Mouse (Mus musculus) T-helper 1 cell (primary cell): ENCODE measurements at regions not wholly inside any gene's neighbourhood (a gene's known extent, or its start where the extent isn't known, plus 50 kb on each side); places are given as distances from the start of the nearest gene placed in this dataset.
"Not testable (repeated sequence)": the region's sequence is repeated elsewhere in the genome, so short reads cannot be mapped to it uniquely, and the experiment has no call there.

Experiments
- in situ Hi-C: fragments of 300-600 bp; cut with MboI, MseI; formaldehyde crosslinking; loops from one replicate; pipeline ENCODE4 v1.15.1; 2025; ENCODE audit warnings: high pct_unique_total_duplicates

DNA sequence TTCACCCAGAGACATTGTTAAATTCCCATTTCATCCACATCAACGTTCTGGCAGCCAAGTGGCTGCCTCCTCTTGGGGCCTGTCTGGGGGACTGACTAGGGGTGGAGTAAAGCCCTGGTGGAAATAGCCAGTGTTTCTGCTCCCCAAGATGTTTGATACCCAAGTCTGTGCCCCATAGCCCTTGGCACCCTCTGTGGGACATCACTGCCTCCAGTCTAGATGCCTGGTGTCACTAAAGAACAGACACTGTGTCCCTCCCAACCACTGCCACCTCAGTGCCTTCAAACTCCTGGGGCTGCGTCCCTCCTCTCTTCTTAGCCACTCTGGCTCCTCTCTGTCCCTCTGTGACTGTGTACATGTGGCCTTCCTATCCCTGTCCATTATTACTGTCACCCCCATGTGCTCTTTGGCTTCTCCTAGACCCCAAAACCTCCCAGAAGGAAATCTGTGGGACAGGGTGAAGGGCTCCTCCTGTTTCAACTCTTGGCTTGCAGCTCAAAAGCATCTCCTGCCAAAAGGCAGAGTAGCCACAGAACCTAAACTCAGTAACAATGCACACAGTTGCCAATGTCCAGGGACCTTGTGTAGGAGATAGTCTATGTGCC lies 224.8 kb upstream of the Irx4 start:
- in situ Hi-C loops, result no loop called here

DNA sequence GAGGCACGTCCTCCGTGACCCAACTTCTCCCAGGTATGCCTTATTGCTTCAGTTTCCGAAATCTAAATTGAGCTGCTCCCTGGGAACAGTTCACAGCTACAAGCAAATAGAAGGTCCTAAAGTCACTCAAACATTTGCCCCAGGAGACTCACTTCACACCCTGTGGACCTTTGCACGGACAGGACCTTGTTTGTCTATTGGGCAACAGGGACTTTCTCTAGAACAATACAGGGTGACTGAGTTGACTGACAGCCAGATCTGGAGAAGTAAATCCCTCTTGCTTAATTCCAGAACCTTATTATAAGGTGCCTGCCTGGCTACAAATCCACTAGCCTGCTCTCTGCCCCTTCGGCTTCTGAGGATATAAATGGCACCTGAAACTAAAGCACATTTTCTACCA lies 220.5 kb upstream of the Irx4 start:
- in situ Hi-C loops, result no loop called here

DNA sequence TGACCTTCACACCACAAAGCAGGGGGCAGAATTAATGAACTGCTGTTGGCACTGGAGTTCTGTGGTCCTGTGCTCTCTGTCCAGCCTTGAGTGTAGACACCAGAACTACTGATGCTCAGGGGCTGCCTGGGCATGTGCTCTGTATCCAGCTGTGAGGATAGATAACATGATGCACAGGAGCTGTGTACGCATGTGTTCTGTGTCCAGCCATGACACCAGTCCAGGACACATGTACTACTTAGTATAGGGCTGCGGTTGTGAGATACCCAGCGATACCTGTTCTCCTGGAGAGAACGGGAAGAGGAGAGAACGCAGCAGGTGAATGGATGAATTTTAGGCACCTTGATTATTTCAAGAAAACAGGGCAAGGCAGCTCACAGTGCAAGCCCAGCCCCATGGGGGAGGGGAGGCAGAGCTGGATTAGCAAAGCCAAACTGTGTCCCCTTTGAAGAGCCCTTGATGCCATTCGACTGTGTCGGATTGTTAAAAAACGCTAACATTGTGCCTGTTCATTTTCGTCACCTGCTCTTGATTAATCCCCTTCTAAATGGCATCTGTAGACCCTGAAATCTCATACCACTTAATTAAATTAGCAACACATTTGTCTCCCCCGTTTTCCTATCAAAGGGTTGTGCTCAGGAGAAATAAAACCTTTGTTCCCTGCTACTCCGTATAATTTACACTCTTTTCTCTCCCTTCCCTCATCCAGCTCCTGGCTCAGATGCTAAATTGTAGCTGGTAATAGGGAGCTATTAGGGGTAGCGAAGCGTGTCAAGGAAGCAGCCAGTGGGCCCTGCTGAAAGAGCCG lies 218.8 kb upstream of the Irx4 start:
- in situ Hi-C loops, result no loop called here

DNA sequence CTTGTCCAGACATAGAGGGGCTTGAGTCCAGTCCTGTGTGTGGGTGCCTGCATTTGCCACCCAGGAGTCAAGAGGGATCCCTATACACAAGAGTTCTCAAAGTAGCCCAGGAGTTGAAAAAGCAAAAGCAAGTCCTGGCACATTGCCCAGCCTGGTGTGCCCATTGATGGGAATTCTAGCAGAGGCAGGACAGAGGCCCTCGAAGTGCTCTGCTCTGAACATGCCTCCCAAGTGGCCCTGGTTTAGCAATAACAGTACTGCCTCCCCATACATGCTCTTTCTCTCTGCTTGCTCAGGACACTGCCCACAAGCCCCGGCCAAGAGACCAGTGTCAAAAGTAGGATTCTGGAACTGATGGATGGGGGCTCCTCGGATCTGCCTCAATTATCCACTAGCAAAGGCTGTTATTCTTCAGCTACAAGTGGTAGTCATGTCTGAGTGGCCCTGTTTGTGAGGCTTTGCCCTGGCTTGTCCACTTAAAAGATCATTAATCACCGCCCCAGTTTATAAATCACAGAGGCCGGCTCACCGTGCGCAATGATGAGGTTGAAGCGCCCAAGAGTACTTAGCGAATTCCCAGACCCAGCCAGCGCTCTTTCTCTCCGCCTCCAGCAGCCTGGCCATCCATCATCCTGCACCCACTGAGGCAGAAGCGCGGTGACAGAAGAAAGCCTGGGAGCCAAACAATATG lies 190.3 kb upstream of the Irx4 start:
- in situ Hi-C loops, result no loop called here

DNA sequence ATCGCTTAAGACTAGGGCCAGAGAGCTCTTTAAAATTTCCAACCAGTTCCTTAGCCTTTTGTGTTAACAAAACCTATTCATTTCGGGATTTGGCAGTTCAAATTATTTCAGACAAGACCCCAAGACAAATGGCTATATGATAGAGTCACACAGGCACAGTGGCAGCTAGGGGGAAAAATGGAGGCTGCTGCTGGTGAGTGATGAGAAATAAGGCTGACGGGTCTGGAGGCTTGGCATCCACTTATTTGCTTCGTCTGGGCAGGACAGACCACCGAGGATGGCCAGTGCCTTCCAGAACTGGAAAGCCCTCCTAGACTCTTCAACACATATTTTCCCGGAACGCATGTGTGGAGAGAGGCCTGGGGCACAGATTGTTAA lies 189.8 kb upstream of the Irx4 start:
- in situ Hi-C loops, result no loop called here

DNA sequence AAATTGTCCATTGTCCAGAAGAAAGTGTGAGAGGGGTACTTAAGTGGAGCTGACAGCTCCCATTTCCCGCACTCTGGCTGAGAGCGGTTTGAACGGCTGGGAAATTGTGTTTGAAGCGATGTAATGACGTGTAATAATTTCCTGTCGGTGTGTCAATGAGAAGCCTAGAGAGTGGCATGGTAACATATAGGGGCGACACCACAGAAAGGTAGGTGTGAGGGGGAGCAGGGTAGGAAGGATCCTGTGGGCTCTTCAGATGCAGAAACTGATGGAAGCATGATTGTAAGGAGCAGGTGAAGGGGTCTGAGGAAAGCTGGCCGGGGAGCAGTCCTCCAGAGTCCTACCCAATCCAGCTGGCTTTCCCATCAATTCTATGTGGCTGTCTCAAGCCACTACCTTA lies 189.2 kb upstream of the Irx4 start:
- in situ Hi-C loops, result no loop called here

DNA sequence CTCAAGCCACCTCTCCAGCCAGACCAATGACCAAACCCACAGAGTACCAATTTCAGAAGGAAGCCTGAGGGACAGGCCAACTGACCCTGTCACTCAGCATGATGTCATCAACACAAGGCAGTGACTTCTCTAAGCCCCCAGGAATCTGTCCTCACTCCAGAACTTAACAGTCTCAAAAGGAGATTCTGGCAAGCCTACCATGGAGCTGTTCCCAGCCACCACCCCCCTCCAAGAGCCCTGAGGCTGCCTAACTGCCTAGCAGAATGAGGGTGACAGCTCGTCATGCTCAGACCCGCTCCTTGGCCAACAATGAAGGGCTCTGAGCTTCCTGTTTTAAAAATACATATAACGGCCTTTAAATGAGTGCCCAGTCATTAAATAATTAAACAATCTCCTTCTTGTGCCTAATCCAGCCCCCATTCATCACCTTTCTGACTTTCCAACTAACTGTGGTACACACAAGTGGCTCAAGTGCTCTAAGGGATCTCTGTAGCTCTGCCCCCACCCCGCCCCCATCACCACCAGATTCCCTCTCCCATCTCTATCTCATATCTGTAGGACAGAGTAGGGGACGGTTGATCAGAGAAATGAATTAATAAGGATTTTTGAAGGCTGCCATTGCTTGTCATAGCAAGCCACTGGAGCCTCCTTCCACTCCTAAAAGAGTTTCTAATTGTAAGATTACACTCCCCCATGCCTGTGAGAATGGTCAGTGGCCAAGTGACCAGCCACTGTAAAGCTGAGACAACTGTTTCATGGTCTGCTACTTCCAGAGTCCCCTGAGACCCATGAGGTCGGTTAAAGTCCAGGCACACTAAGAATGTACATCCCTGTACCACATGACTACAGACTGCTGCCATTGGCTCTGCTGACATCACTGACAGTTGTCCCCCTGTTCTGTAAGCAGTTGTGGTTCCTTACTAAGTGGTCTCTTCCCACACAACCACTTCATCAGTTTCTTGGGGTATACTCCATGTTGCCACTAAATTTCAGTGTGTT lies 188.1 kb upstream of the Irx4 start:
- in situ Hi-C loops, result no loop called here

DNA sequence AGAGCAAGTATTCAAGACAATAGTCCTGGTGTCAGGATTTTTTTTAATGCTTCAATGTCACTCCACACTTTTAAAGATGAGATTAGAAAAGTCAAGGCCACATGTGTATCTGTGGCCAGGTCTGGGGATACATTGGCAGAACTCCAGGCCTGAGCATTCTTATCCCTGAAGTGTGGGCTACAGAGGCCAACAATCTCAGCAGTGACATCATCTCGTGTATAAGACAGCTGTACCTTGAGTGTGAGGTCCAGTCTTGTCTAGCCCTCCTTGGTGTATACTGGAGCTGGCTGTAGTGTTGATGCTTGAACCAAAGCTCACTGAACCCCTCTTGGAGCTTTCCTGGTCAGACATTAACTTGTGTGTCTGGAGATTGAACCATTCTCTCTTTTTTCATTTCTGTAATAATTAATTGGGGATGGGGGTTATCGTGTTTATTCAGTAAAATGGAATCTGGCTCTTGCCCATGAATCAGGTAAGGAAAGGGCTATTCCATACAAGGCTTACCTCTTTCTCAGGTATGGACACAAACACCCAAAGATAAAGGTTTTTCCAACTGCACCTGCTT lies 182.3 kb upstream of the Irx4 start:
- in situ Hi-C loops, result no loop called here

DNA sequence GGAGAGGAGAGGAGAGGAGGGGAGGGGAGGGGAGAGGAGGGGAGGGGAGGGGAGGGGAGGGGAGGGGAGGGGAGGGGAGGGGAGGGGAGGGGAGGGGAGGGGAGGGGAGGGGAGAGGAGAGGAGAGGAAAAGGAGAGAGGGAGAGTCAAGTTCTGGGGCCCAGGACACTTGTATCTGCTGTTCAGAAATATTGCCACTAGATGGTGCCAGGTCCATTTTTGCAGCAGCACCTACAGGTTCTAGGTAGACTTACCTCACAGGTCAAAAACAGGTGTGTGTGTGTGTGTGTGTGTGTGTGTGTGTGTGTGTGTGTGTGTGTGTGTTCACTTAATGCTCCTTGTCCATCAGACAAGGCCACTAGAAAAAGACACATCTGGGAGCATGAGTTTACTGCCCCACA lies 172.5 kb upstream of the Irx4 start:
- in situ Hi-C loops, result not testable (repeated sequence)

DNA sequence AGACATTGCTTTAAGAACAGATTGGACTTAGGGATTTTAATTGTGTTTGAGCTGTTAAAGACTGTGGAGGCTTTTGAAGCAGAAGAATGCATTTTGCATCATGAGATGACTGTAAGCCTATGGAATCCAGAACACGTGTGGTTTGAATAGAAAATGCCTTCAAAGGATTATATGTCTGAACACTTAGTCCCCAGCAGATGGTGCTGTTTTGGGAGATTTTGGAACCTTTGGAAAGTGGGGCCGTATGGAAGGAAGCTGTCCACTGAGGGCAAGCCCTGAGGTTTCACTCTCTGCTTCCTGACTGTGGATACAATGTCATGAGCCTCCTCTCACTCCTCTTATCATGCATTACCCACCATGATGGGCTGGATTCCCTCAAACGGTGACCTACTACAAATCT lies 168.4 kb upstream of the Irx4 start:
- in situ Hi-C loops, result no loop called here

DNA sequence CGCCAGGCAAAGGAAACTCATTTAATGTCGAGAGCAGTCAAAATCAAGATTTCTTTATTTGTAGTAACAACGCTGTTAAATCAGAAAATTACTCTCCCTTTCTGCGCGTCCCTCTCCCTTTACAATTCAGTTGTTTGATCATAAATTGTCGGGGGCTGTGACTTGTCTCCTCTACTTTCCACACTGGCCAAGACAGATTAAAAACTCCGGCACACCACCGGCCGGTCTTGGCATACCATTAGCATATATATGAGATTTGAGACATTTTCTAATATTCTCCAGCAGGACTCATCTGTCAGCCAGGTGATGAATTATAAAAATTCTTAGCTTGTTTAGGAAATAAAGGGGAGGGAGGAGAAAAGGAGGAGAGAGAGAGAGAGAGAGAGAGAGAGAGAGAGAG lies 162.8 kb upstream of the Irx4 start:
- in situ Hi-C loops, result no loop called here

DNA sequence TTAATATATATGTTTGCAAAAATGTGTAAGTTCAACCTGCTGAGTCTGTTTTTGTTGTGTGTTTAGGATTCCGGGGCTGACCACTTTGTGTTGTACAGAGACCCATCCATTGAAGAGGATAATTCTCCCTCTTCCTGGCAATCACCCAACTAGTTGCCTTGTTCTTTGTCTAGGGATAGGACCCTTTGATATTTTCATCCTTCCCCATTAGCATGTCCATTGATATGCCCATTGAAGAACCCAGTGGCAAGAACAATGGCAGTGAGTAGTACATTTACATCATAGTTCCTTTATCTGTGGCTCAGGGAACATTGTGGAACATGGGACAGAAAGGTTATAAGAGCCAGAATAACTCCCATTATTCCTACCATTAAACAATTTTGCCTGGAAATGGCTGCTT lies 160.9 kb upstream of the Irx4 start:
- in situ Hi-C loops, result no loop called here

DNA sequence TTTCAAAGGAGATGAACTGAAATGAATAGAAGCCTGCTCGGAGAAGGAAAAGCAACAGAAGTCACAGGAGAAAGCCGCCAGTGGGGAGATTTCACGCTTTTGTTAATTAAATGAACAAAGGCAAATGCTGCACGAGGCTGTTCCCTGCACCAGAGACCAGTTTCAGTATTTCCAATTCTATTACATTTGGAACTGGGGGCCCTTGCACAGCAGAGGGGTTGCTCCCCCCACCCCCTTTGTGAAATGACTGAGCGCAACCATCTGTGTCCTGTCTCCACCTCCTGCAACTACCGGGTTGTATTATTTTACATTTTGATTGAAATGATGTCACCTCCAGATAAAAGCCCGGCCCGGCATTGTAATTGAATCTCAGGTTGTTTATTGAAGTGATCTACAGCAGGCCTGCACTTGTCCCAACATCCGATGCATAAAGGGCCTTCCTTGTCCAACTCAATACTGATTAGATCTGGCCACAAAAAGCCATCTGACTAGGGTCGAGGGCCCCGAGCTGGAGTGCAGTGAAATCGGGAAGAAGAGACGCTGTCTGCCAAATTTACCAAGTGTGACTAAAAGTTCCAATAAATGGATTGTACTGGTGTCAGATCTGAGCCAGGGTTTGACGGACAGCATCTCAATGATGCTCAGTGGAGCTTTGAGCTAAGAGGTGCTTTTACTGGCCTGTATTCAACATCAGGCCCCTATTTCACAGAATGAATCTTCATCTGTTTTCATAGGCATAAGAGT lies 152.9 kb upstream of the Irx4 start:
- in situ Hi-C loops, result no loop called here

DNA sequence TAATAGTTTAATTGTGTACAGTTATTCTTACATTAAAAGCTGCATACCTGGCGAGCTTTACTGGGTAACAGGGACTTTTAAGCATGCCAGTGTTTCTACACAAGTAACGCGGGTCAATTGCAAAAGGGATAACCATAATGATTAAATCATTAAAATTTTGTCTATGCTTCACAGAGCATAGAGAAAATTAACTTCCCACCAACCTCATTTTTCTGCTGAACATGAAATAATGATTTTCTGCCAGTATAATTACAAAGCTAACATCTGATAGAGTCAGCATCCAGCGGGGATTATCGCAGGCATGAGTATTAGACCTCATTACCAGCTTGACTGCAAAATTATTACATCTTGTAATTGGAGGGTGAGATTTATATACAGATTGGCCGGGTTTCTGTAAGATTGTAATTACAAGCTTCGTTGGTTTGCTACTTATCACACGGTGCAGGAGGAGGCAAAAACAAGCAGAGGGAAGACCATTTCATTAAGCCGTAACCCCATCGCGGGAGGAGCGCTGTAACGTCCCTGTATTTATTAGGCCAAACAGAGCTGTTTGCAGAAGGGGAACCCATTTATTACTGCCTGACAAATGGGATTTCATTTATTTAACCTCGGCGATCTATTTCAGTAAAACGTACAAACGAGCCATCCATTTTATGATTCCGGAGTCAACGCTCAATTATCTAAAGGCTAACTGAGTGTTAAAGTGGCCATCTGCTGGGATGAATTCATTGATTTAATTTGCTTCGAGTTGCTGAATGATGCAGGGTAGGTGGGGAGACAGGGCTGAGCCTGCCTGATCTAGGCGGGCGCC lies 143.3 kb upstream of the Irx4 start:
- in situ Hi-C loops, result no loop called here

DNA sequence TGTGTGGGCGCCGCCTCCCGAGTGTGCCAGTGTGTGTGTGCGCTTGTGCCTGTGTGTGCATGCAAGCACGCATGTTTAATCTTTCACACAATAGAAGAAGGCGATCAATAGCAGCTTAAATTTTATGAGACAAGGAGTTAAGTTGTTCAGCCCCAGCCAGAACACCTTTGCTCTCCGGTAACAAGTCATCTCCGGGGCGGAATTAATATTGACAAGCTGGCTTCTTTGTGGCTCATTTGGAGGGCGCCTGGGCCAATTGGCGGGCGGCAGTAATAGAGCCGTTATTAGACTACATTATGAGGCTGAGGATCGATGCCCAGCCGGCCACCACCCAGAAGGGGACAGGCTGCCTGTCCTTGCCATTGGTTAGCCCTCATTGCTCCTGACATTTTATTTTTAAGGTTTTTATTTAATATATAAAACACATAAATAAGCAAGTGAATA lies 142.6 kb upstream of the Irx4 start:
- in situ Hi-C loops, result no loop called here

DNA sequence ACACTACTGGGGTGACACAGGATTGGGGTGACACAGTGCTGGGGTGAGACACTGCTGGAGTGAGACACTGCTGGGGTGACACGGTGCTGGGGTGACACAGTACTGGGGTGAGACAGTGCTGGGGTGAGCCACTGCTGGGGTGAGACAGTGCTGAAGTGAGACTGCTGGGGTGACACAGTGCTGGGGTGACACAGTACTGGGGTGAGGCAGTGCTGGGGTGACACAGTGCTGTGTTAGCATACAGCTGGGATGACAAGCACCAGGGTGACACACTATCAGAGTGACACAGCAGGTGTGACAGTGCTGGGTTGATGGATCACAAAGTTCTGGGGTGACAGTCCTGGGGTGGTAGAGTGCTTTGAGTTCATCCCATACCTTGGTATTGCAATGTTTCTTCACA lies 137.3 kb upstream of the Irx4 start:
- in situ Hi-C loops, result no loop called here

DNA sequence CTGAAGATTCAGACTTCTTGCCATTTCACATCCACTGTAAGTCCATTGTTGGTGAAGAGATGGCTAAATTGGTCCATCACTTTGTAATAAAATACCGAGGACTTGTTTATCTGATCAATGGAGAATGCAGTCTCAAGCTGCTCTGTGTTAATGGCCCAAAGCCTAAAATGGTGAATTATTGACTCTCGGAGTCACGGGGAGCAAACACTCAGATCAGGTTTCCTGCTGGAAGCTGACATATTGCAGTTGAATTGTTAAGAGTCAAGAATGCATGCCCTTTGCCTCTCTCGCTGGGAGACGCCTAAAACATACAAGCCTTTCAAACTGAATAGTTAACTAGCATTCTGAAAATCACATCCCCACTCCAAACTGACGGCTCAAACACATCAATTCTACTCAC lies 129.0 kb upstream of the Irx4 start:
- in situ Hi-C loops, result no loop called here

DNA sequence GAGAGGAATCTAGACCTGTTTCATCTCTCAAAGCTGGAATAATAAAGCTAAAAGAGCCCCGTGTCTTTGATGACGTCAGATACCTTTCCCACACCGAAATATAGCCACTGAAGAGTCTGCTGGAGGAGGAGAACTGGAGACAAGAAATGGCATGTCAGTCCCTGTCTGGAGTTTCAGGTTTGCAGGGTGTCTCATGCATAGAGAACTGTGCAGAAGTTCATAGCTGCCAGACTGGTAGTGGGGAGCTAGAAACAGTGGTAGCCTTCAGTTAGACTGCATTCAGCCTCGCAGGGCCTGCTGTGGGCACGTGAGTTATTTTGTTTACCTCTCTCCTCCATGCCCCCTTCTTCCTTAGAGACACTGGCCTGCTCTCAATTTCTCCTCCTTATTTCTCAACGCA lies 127.5 kb upstream of the Irx4 start:
- in situ Hi-C loops, result no loop called here

DNA sequence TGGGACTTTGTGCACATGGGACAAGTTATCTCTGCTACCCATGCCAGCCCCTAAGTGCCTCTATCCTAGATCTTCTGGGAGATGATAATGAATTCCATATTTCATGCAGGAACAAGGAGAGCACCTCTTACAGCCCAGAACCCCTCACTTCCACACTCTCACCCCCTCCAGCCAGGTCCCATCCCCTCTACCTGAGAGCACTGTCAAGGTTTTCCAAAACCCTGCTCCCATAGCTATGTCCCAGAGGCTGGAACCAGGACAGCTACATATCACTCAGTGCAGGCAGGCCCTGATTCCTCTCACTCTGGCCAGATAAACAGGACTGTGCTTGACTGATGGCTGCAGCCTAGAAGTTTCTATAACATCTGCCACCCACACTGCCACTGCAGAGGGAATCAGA lies 125.3 kb upstream of the Irx4 start:
- in situ Hi-C loops, result no loop called here

DNA sequence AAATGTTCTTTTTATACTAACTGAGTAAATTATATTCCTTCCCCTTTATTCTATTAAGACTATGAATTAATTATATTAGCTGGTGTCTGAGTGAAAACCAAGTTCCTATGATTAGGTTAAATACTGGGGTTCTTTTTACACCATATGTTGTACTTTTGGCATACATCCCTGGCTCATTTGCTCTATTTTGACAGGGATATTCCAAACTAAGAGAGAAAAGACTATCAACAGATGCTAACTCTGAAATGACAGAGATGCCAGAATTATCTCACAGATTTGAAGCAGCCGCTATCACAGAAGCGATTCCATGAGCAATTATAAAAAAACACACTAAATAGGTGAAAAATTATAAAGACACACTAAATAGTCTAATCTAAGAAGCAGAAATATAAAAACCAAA lies 119.0 kb upstream of the Irx4 start:
- in situ Hi-C loops, result no loop called here
